Mouse (Mus musculus) thymus, adult 2 months (tissue): ENCODE results near the gene Vamp2.

Source experiments
- CTCF ChIP-seq: fragments of 200-500 bp; IDR thresholded peaks from 2 replicates; pipeline ENCODE4 v1.5.1; 2012; ENCODE audit warnings: mild to moderate bottlenecking, control low read depth, low read length, moderate library complexity, borderline replicate concordance; ENCODE audit not compliant: control insufficient read depth, poor library complexity, insufficient read depth; ENCODE audit errors: extremely low read depth
- POLR2A ChIP-seq: fragments of 200-500 bp; IDR thresholded peaks from 2 replicates; pipeline ENCODE4 v1.6.1; 2012; ENCODE audit warnings: mild to moderate bottlenecking, low read length, control low read depth, moderate library complexity; ENCODE audit not compliant: control insufficient read depth, poor library complexity, insufficient read depth; ENCODE audit errors: extremely low read depth

GRCm38 (mm10) chr11:69078805-69079438 lies 9.4 kb upstream of the Vamp2 start:
- no peak for TF ChIP-seq CTCF
- TF ChIP-seq POLR2A: no peak
